Comparison of ENCODE assay signal across 24 mouse cellular contexts in the genomic region with DNA sequence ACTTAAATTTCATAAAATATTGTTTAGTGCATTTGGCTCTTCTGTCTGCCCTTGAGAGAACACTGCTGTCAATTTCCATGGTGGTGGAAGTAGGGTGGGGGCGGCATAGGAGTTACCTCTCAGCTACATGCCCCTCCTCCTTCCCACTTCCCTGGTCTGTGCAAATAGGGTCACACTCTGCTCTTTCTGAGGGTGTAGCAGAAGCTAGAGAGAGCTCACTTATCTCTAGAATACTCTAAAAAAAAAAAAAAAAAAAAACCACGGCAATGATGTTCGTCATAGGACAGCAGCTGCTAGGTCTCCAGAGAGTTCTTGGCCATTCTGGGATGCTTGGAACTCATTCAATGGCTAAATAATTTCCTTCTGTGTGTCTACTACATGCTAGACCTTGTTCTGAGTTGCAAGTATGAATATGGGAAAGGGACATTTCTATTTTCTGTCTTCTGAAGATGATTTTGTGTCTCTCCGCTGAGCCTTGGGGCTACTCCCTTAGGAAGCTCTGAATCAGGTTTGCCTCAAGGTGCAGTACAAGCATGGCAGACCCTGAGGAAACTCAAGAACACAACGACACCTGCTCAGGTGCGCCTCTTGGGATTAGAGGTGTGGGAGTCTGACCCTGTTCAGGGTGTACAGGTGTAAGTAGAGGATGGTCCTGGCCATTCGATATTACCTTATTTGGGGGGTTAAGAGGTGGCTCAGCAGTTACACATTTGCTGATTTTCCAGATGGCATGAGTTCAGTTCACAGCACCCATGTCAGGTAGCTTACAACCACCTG. TPM values are rescaled to one million over a fixed set of nuclear protein-coding genes. Genes with fewer than 3 reads are reported as not detected.
DNase-seq lines count a peak whose midpoint lies in the region; ATAC-seq and TF ChIP-seq lines count a peak whose summit lies in the region.
"Had no signal": no experiment of that assay in that cellular context is flagged by ENCODE, and none has a peak within 500 bp of the region (broad histone marks: within the 10 kb centered on the region; RNA-seq: fewer than 3 reads in every experiment).

No protein-coding gene starts in this region.

- H3K27me3 ChIP-seq in heart, embryonic 10.5 days (ENCODE audit: insufficient read depth, poor library complexity, severe bottlenecking) = no peaks in the 10 kb centered on the region
- no peaks in the 10 kb centered on the region for H3K27me3 ChIP-seq in heart, embryonic 16.5 days (ENCODE audit: control insufficient read depth, insufficient read depth, low read length)
- H3K27me3 ChIP-seq in heart, embryonic 11.5 days (ENCODE audit: control insufficient read depth, insufficient read depth, low read length) = no peaks in the 10 kb centered on the region
- H3K27me3 ChIP-seq in CH12.LX (replicated peaks) = no peaks in the 10 kb centered on the region
- H3K27me3 ChIP-seq: forebrain, embryonic 13.5 days; Patski had no signal

- no peak for TF ChIP-seq POLR2A in CH12.LX (IDR thresholded peaks at IDR 0.05; ENCODE audit: low read depth, low read length)

- no peak overlapping the region for H3K4me2 ChIP-seq in heart, embryonic 16.5 days (ENCODE audit: low read depth, low read length)
- H3K4me2 ChIP-seq in heart, embryonic 11.5 days = no peak overlapping the region
- H3K4me2 ChIP-seq in CH12.LX (ENCODE audit: insufficient read depth, low read depth, poor library complexity, severe bottlenecking) = no peak overlapping the region
- H3K4me2 ChIP-seq: forebrain, embryonic 13.5 days; hindbrain, embryonic 14.5 days had no signal

- H3K27ac ChIP-seq in heart, embryonic 10.5 days = no peak overlapping the region
- no peak overlapping the region for H3K27ac ChIP-seq in heart, embryonic 16.5 days (ENCODE audit: low read length)
- no peak overlapping the region for H3K27ac ChIP-seq in heart, embryonic 11.5 days (ENCODE audit: low read depth, low read length)
- no peak overlapping the region for H3K27ac ChIP-seq in CH12.LX (ENCODE audit: insufficient read depth, low read depth)
- H3K27ac ChIP-seq: forebrain, embryonic 10.5 days; forebrain, embryonic 13.5 days; gastrocnemius, adult 2 months; heart, adult 2 months; hindbrain, embryonic 14.5 days; hindbrain, postnatal 0 days had no signal

- DNase-seq in heart, adult 11 months = peak; percentile 91
- no peak for DNase-seq in heart, embryonic 10.5 days (ENCODE audit: low spot score)
- no peak for DNase-seq in CH12.LX (ENCODE audit: extremely low read depth)
- no peak for DNase-seq in right cerebral cortex, adult 2 months (ENCODE audit: low spot score in 2 of 2)
- DNase-seq: adrenal gland, postnatal 10 days; adrenal gland, postnatal 36 days; cerebellum, adult 18-20 months; cerebellum, adult 9-10 months; cerebellum, postnatal 14 days; gastrocnemius, adult 2 months; gastrocnemius, postnatal 14 days; kidney, adult 2 months had no signal

- H3K4me1 ChIP-seq in heart, embryonic 10.5 days = no peaks in the 10 kb centered on the region
- no peaks in the 10 kb centered on the region for H3K4me1 ChIP-seq in heart, embryonic 16.5 days (ENCODE audit: control insufficient read depth, insufficient read depth, low read length)
- H3K4me1 ChIP-seq in heart, embryonic 11.5 days (ENCODE audit: control insufficient read depth, insufficient read depth, low read length) = no peaks in the 10 kb centered on the region
- H3K4me1 ChIP-seq in CH12.LX (ENCODE audit: control insufficient read depth in 1 of 2, insufficient read depth in 2 of 2) = peaks cover 2 to 6% of the 10 kb centered on the region in 2 experiments; a peak in 3 of 4 replicates
- H3K4me1 ChIP-seq: forebrain, embryonic 10.5 days; forebrain, embryonic 13.5 days had no signal

- H3K36me3 ChIP-seq in heart, embryonic 10.5 days = no peaks in the 10 kb centered on the region
- no peaks in the 10 kb centered on the region for H3K36me3 ChIP-seq in heart, embryonic 16.5 days (ENCODE audit: control insufficient read depth, insufficient read depth)
- no peaks in the 10 kb centered on the region for H3K36me3 ChIP-seq in heart, embryonic 11.5 days (ENCODE audit: control insufficient read depth, insufficient read depth, low read length)
- no peaks in the 10 kb centered on the region for H3K36me3 ChIP-seq in CH12.LX (replicated peaks in 1 of 2; ENCODE audit: control insufficient read depth in 1 of 2, insufficient read depth in 1 of 2, low read length in 1 of 2)
- H3K36me3 ChIP-seq: forebrain, embryonic 10.5 days; G1E had no signal

- dilution Hi-C loops in CH12.LX (cut with MboI; ENCODE audit: extremely low pct_ligation_motif_present, extremely low pct_unique_long_range_greater_than_20kb, low sequenced_read_pairs) = no loop called here

- in situ Hi-C loops in CH12.LX (cut with MboI; ENCODE audit: low pct_ligation_motif_present, low pct_unique_long_range_greater_than_20kb, low sequenced_read_pairs) = no loop called here

- H3K9ac ChIP-seq in heart, embryonic 16.5 days (ENCODE audit: low read length) = no peak overlapping the region
- H3K9ac ChIP-seq in heart, embryonic 11.5 days (ENCODE audit: low read depth, low read length) = no peak overlapping the region
- no peak overlapping the region for H3K9ac ChIP-seq in CH12.LX (ENCODE audit: insufficient read depth, low read depth)
- H3K9ac ChIP-seq: forebrain, embryonic 13.5 days; hindbrain, embryonic 14.5 days had no signal

- ATAC-seq in heart, embryonic 16.5 days (replicated peaks; ENCODE audit: extremely low read depth, insufficient read depth, low FRiP score) = peak; percentile 41; the same call in 1 of the 2 replicates
- ATAC-seq in heart, embryonic 11.5 days (replicated peaks; ENCODE audit: insufficient number of reproducible peaks, low FRiP score, low TSS enrichment) = no peak
- ATAC-seq: forebrain, embryonic 13.5 days; forebrain, embryonic 16.5 days; hindbrain, postnatal 0 days; inflammation-experienced regulatory T-cells, adult 6 months; intestine, embryonic 16.5 days; Patski had no signal

- no peak overlapping the region for H3K4me3 ChIP-seq in heart, embryonic 10.5 days
- no peak overlapping the region for H3K4me3 ChIP-seq in heart, embryonic 16.5 days (ENCODE audit: low read length)
- H3K4me3 ChIP-seq in heart, embryonic 11.5 days (ENCODE audit: low read depth, low read length) = no peak overlapping the region
- no peak overlapping the region for H3K4me3 ChIP-seq in CH12.LX (replicated peaks in 1 of 3; ENCODE audit: low read depth in 2 of 3, low read length in 2 of 3, poor library complexity in 1 of 3)
- H3K4me3 ChIP-seq: forebrain, embryonic 10.5 days; forebrain, embryonic 13.5 days; gastrocnemius, adult 2 months; heart, adult 2 months had no signal

- no peak for TF ChIP-seq RAD21 in CH12.LX (IDR thresholded peaks at IDR 0.05; ENCODE audit: low read depth, low read length)

- no peaks in the 10 kb centered on the region for H3K9me3 ChIP-seq in heart, embryonic 10.5 days
- H3K9me3 ChIP-seq in heart, embryonic 16.5 days (replicated peaks; ENCODE audit: control insufficient read depth, low read length) = no peaks in the 10 kb centered on the region
- H3K9me3 ChIP-seq in heart, embryonic 11.5 days (replicated peaks; ENCODE audit: control insufficient read depth, low read length) = no peaks in the 10 kb centered on the region
- no peaks in the 10 kb centered on the region for H3K9me3 ChIP-seq in CH12.LX (replicated peaks; ENCODE audit: low read length)
- H3K9me3 ChIP-seq: forebrain, embryonic 10.5 days; forebrain, embryonic 13.5 days; G1E had no signal

- 81% methylated on average over 7 of the region's 7 CpGs for WGBS in heart, embryonic 10.5 days
- WGBS in heart, embryonic 16.5 days = 76% methylated on average over 7 of the region's 7 CpGs
- 80% methylated on average over 7 of the region's 7 CpGs for WGBS in heart, embryonic 11.5 days (ENCODE audit: insufficient replicate concordance)

- no peaks in the 10 kb centered on the region for H3K79me2 ChIP-seq in CH12.LX (replicated peaks; ENCODE audit: control insufficient read depth, extremely low read depth, insufficient read depth, poor library complexity, severe bottlenecking)

- TF ChIP-seq EP300 in CH12.LX (IDR thresholded peaks at IDR 0.05; ENCODE audit: low read length) = no peak

- TF ChIP-seq CTCF in CH12.LX (conservative IDR thresholded peaks at IDR 0.05 in 1 of 2, IDR thresholded peaks at IDR 0.05 in 1 of 2; ENCODE audit: low read depth in 2 of 2, low read length in 2 of 2) = no peak

TF ChIP-seq in CH12.LX, 34 proteins besides CTCF, POLR2A, EP300 and RAD21:
- TF ChIP-seq SIN3A (IDR thresholded peaks at IDR 0.05; ENCODE audit: low read length) = no peak
- TF ChIP-seq ZNF384 (IDR thresholded peaks at IDR 0.05; ENCODE audit: low read depth, low read length) = peak; percentile 70
- TF ChIP-seq MXI1 (IDR thresholded peaks at IDR 0.05; ENCODE audit: low read depth, low read length) = no peak
TF ChIP-seq in CH12.LX: peak in this region for 1.

RNA-seq across cellular contexts. Expression of a gene that starts 28.3 kb away (rescaled TPM):
- polyA plus RNA-seq in heart, embryonic 10.5 days (2016; fragmentation: Nextera tagmentation; extraction: Ambion mirVana) = 1.7 and 2.9 TPM in 2 replicates
- 5.1 and 7.1 TPM in 2 replicates for polyA plus RNA-seq in heart, embryonic 16.5 days (2015; fragmentation: Nextera tagmentation; extraction: Ambion mirVana)
- 0.30 and 1.2 TPM in 2 replicates for polyA plus RNA-seq in heart, embryonic 11.5 days (2014; fragmentation: Nextera tagmentation; extraction: Ambion mirVana)
- total RNA-seq in CH12.LX (2012; rRNA removed) (not detected in 2 replicates), CH12.LX (2014; rRNA removed) (not detected in 2 replicates)
- polyA plus RNA-seq in CH12.LX (2012; ENCODE audit: insufficient read length, low read depth) = not detected in 2 replicates
- polyA plus RNA-seq: G1E; inflammation-experienced regulatory T-cells, adult 6 months had no signal
